Mouse (Mus musculus) lung, adult 2 months (tissue): ENCODE data around the gene Slc6a4. TPM values are rescaled to one million over a fixed set of nuclear protein-coding genes. Genes with fewer than 3 reads are reported as not detected.
"Not testable (repeated sequence)": the region's sequence is repeated elsewhere in the genome, so short reads cannot be mapped to it uniquely, and the experiment has no call there.

Experiments
- DNase-seq: peaks from one replicate; pipeline ENCODE4 v3.0.0; 2022
- H3K4me1 ChIP-seq: fragments of 200-500 bp; 2 replicates; pipeline ENCODE4 v1.6.1; 2011; ENCODE audit warnings: low read length; ENCODE audit not compliant: control insufficient read depth, insufficient read depth
- H3K4me3 ChIP-seq: fragments of 200-500 bp; replicated peaks from 2 replicates; pipeline ENCODE3; 2011; ENCODE audit warnings: low read depth, mild to moderate bottlenecking, control low read depth, low read length; ENCODE audit errors: extremely low read depth
- CTCF ChIP-seq: fragments of 200-500 bp; IDR thresholded peaks from 2 replicates; pipeline ENCODE4 v1.5.1; 2011; ENCODE audit warnings: mild to moderate bottlenecking, low read length, control low read depth; ENCODE audit not compliant: insufficient read depth
- POLR2A ChIP-seq: fragments of 200-500 bp; IDR thresholded peaks from 2 replicates; pipeline ENCODE4 v1.6.1; 2011; ENCODE audit warnings: low read depth, mild to moderate bottlenecking, control low read depth, low read length, borderline replicate concordance; ENCODE audit errors: extremely low read depth
- whole genome bisulfite sequencing: fragments of 180-500 bp; shearing (Covaris S2); methylation state at CpG from one replicate; pipeline ENCODE4 v1.1.7; 2018; 5-methylcytosine and 5-hydroxymethylcytosine counted together
- polyA plus RNA-seq: library from polyadenylated mRNA; depleted of rRNA; stranded (reverse); fragments of >200 nt; gene quantifications from 2 replicates; pipeline ENCODE4 v1.2.3, GENCODE M21; 2012; rRNA removed

Gene Slc6a4
- polyA plus RNA-seq, 1 experiment = 9.5 TPM

DNA sequence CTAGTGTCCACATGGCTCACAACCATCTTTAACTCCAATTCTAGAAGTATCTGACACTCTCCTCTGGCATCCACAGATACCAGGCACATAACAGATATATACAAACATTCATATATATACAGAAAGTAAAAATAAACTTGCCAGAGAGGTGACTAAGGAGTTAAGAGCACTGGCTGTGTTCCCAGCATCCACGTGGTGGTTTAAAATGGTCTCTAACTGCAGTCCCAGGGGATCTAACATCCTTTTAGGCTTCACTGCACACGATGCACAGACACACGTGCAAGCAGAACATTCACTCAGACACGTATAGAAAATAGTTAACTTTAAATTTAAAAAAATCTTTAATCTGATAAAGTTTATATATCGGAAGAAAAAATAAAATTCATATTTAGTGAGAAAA is 63.5 kb downstream of the Slc6a4 start:
- WGBS = 57% methylated on average over 5 of the region's 5 CpGs

DNA sequence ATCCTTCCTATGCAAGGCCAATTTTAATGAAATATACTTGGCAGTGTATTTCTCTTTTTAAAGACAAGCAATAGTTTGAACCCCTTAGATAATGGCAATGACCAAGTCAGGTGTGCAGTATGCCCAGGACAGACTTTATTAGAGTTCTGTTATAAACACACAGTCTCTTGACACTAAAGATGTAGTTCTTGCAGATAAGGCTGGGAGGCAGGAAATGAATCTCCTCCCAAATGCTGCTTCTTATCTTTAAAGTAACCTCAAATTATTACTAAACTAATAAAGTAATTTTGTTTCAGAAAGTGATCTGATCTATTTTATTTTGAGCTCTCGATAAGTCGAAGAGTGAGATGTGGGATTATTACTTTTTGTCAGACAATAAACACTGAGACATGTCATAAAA is 65.0 kb downstream of the Slc6a4 start:
- DNase-seq = no peak

More for the DNA sequence above, 63.5 kb downstream of the Slc6a4 start:
- DNase-seq = no peak
- Histone ChIP-seq H3K4me1 (no peaks in the 10 kb centered on the region; the same call in 1 of the 2 replicates), H3K4me3 (no peak overlapping the region)
- TF ChIP-seq POLR2A = no peak
- TF ChIP-seq CTCF = no peak

DNA sequence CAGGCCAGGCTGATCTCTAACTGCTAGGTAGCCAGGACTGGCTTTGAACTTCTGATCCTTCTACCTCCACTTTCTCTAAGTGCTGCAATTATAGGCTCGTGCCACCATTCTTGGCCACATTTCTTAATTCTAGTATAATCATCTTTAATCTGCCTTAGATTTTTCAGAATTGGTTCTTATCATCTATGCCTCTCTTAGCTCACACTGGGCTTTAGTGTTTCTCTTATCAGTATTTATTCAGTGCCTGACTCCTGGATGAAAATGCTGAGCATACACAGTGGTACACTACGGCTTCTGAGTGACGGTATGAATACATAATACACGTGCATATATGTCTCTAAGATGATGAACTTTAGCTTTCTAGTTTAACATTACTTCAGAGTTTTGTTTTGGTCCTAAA is 70.4 kb downstream of the Slc6a4 start:
- Histone ChIP-seq H3K4me3 (no peak overlapping the region), H3K4me1 (no peaks in the 10 kb centered on the region; the same call in 1 of the 2 replicates)
- DNase-seq = no peak
- WGBS = 62% methylated on average over 4 of the region's 4 CpGs
- no peak for TF ChIP-seq CTCF
- TF ChIP-seq POLR2A = no peak

More for the DNA sequence above, 65.0 kb downstream of the Slc6a4 start:
- no peak for TF ChIP-seq POLR2A
- TF ChIP-seq CTCF = no peak
- Histone ChIP-seq H3K4me1 (no peaks in the 10 kb centered on the region; the same call in 1 of the 2 replicates), H3K4me3 (no peak overlapping the region)
- WGBS = 79% methylated on average over 2 of the region's 2 CpGs

DNA sequence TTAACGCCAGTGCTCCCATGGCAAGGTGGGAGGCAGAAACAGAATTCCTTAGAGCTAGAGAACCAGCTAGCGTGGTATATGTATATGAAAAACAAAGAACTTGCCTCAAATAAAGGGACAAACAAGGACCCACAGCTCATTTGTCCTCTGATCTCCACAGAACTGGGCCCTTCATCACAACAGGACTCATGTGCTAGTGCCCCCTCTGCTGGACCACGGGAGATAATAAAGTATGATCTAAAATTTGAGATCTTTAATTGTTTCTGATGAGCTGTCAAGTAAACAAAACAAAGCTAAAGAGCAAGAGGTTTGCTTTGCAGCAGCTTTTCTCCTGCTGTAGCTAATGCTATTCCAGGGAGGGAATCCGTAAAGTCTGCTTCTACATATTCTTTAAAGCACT is 72.3 kb downstream of the Slc6a4 start:
- no peak for DNase-seq
- no peak for TF ChIP-seq POLR2A
- TF ChIP-seq CTCF = peak; percentile 40
- Histone ChIP-seq H3K4me1 (no peaks in the 10 kb centered on the region), H3K4me3 (no peak overlapping the region)
- 67% methylated on average over 4 of the region's 4 CpGs for WGBS

DNA sequence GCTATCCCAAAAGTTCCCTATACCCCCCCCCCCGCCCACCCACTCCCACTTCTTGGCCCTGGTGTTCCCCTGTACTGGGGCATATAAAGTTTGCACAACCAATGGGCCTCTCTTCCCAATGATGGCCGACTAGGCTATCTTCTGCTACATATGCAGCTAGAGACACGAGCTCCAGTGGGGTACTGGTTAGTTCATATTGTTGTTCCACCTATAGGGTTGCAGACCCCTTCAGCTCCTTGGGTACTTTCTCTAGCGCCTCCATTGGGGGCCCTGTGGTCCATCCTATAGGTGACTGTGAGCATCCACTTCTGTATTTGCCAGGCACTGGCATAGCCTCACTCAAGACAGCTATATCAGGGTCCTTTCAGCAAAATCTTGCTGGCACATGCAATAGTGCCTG is 78.9 kb downstream of the Slc6a4 start:
- 57% methylated on average over 4 of the region's 4 CpGs for WGBS
- not testable (repeated sequence) for DNase-seq, H3K4me1 ChIP-seq
- H3K4me3 ChIP-seq = peak overlapping the region; percentile 93

DNA sequence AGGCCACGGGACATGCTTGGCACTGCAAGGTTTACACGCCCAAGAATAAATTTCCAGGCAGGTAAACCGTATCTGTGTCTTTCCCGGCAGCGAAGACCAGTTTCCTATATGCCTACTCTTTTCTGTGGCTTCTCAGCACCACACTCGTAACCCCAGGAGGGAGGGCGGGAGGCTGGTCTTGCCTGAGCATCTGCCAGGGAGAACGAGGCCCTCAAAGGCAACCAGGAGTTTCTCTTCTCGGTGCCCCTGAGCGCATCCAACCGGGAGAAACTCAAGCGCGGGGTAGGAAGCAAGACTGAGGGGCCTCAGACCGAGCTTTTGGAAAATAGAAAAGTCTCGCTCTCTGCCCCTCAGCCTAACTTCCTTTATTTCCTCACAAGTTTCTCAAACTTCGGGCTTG is 79.4 kb downstream of the Slc6a4 start:
- TF ChIP-seq CTCF (no peak), POLR2A (no peak)
- WGBS = 2% methylated on average over 16 of the region's 16 CpGs
- H3K4me1 ChIP-seq = peaks cover 3% of the 10 kb centered on the region
- peak overlapping the region; percentile 93 for H3K4me3 ChIP-seq
- DNase-seq = no peak

DNA sequence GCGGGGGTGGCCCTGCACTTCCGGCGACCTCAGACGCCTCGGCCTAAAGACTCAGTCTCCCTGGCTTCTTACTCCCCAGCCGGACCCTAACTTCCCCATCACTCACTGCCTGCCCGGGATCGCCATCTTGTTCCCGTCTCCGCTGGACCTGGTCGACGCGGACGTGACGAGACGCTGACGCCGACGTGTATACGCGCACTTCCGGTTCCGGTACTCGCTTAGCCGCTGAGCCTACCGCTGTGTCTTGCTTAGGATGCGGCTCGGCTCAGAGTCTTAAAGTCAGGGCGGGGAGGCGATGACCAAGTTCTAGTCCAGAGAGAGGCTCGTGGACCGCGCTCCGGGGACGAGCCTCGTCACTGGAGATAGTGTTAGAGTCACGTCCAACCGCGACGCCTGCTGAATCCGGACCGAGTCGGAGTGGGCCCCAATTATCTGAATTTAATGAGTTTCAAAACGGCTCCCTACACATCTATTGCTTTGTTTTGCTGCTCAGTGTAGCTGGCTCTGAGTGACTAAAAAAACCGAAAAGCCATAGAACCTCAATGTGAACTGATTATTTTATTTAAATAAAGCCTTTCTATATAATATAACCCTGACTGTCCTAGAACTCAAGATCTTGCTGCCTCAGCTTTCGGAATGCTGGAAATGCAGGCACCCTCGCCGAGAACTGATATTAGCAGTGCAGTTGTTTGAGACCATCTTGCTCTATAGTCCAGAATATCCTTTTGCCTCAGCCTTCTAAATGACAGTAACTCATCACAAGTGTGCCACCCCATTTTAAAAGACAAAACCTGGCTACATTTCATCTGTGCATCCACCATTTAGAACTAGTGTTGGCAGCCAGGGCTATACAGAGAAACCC is 80.1 kb downstream of the Slc6a4 start, which contains the start of gene Nsrp1:
Nsrp1 (minus strand) TSS at position 163 of the 862 bp plus-strand sequence.
- TF ChIP-seq POLR2A (peak; percentile 99), CTCF (no peak)
- H3K4me1 ChIP-seq = peaks cover 3% of the 10 kb centered on the region
- DNase-seq = peak; percentile 91
- peak within 1 kb of the TSS; percentile 93 for H3K4me3 ChIP-seq
- 4% methylated on average over 48 of the region's 48 CpGs for WGBS

DNA sequence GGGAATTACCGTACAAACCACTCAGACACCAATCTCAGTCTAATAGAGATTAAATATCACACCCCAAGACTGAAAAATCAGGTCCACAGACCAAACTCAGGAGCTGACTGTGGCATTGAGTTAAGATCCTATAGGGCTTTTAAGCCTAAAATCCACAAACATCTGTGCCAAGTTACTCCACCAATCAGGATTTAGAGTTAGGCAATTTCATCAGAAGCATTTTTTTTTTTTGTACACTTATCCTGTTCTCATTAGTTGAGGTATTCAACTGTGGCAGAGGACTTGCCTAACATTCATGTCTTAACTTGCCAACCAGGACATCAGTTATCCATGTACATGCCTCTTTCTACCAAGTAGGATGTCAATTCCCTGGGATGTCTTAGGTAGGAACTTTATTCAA is 81.0 kb downstream of the Slc6a4 start:
- Histone ChIP-seq H3K4me3 (no peak overlapping the region), H3K4me1 (peaks cover 3% of the 10 kb centered on the region)
- WGBS = 100% methylated on average over 1 of the region's 1 CpGs
- DNase-seq = no peak
- TF ChIP-seq POLR2A (no peak), CTCF (no peak)

Other genes with a start within 250 kb of the Slc6a4 start
- 14.3 and 21.2 TPM in 2 replicates for gene Gosr1, start 235.0 kb upstream of the Slc6a4 start, polyA plus RNA-seq
- gene Cpd, start 151.6 kb upstream of the Slc6a4 start, polyA plus RNA-seq = 36.9 and 49.0 TPM in 2 replicates
- gene Tmigd1, start 96.4 kb upstream of the Slc6a4 start, polyA plus RNA-seq = 0.10 and 0.39 TPM in 2 replicates
- gene Blmh, start 73.8 kb upstream of the Slc6a4 start, polyA plus RNA-seq = 10.4 and 20.1 TPM in 2 replicates
- 0.78 and 1.8 TPM in 2 replicates for gene Nsrp1, start 79.8 kb downstream of the Slc6a4 start, polyA plus RNA-seq
- gene Efcab5, start 190.4 kb downstream of the Slc6a4 start, polyA plus RNA-seq = 0.45 and 0.50 TPM in 2 replicates
- gene Ssh2, start 217.7 kb downstream of the Slc6a4 start, polyA plus RNA-seq = 31.8 and 36.9 TPM in 2 replicates